Mouse (Mus musculus) embryonic facial prominence, embryonic 11.5 days (tissue): ENCODE measurements around the gene Ebf1. TPM values are rescaled to one million over a fixed set of nuclear protein-coding genes. Genes with fewer than 3 reads are reported as not detected.

Experiments used
- ATAC-seq: fragments of 200-750 bp; cut with Nextera tagmentation; replicated peaks from 2 replicates; pipeline ENCODE4 v1.8.0; 2017; ENCODE audit warnings: low read depth; ENCODE audit not compliant: insufficient number of reproducible peaks, low FRiP score, low TSS enrichment
- DNase-seq: peaks from one replicate; pipeline ENCODE4 v3.0.0-alpha.2; 2015; ENCODE audit warnings: low spot score
- H3K27ac ChIP-seq: fragments of 300-500 bp; sonication (generic); replicated peaks from 2 replicates; pipeline ENCODE4 v1.5.1; 2014; ENCODE audit warnings: mild to moderate bottlenecking, low read depth, low read length, control low read depth
- H3K27me3 ChIP-seq: fragments of 300-500 bp; sonication (generic); 2 replicates; pipeline ENCODE4 v1.6.1; 2014; ENCODE audit warnings: mild to moderate bottlenecking, low read length, moderate library complexity, mixed read lengths; ENCODE audit not compliant: control insufficient read depth, insufficient read depth
- H3K36me3 ChIP-seq: fragments of 300-500 bp; sonication (generic); replicated peaks from 2 replicates; pipeline ENCODE4 v1.6.1; 2014; ENCODE audit warnings: low read depth, mild to moderate bottlenecking, low read length, moderate library complexity, mixed read lengths; ENCODE audit not compliant: control insufficient read depth, insufficient read depth
- H3K4me1 ChIP-seq: fragments of 300-500 bp; sonication (generic); 2 replicates; pipeline ENCODE4 v1.6.1; 2014; ENCODE audit warnings: low read length, mixed read lengths; ENCODE audit not compliant: control insufficient read depth, insufficient read depth
- H3K4me2 ChIP-seq: fragments of 300-500 bp; sonication (generic); 2 replicates; pipeline ENCODE4 v1.6.1; 2014; ENCODE audit warnings: low read depth, mild to moderate bottlenecking, control low read depth, low read length, moderate library complexity
- H3K4me3 ChIP-seq: fragments of 300-500 bp; sonication (generic); 2 replicates; pipeline ENCODE4 v1.5.1; 2014; ENCODE audit warnings: low read depth, low read length, control low read depth
- H3K9ac ChIP-seq: fragments of 300-500 bp; sonication (generic); replicated peaks from 2 replicates; pipeline ENCODE4 v1.6.1; 2014; ENCODE audit warnings: mild to moderate bottlenecking, control low read depth, low read length
- H3K9me3 ChIP-seq: fragments of 300-500 bp; sonication (generic); replicated peaks from 2 replicates; pipeline ENCODE4 v1.6.1; 2016; ENCODE audit warnings: mild to moderate bottlenecking, low read length, inconsistent platforms, mixed read lengths; ENCODE audit not compliant: control insufficient read depth
- WGBS: fragments of 180-500 bp; shearing (Covaris S2); extraction: QIAGEN DNeasy Blood & Tissue Kit; methylation state at CpG from one replicate; pipeline ENCODE4 v1.1.7; 2014; 5-methylcytosine and 5-hydroxymethylcytosine counted together
- polyA plus RNA-seq: library from polyadenylated mRNA; unstranded; fragments of >200 nt; fragmentation: Nextera tagmentation; extraction: Ambion mirVana; gene quantifications from 2 replicates; pipeline ENCODE4 v1.2.1, GENCODE M21; 2014

Ebf1 gene
- polyA plus RNA-seq, 1 experiment from 2014 or later, result 47.9 TPM

DNA sequence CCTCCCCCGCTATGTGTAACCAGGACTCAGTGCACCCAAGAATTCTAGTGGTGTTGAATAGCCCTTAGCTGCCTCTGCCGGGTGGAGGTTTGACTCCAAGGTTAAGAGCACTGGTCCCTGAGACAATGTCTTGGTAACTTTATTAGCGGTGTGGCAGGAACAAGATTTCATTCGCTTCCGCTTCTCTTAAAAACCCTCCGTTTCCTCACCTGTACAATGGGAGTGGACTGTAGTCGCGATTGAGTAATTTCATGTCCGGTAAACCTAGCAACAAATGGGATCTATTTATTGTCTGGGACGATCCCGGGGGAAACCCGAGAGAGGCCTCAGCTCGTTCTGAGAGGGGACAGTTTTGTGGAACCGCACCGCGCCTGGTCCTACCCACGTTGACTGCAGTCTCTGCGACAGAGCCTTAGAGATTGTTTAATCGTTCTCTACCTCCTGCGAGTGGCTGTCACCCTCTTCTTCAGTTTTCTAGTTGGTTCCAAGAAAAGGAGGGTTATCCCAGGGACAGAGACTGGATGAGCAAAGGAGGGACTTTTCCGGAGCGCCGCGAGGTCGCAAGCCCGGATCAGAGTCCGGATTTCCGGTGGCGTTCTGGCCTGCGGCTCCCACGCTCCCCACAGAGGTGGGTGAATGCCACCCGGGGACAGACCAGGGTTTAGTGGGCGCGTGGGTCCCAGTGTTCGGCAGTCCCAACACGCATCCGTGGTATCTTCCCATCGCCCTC, 4.3 kb upstream of the Ebf1 start:
- Histone ChIP-seq H3K27ac (no peak overlapping the region), H3K4me1 (peaks cover 4% of the 10 kb centered on the region), H3K9me3 (no peaks in the 10 kb centered on the region), H3K9ac (peak overlapping the region; percentile 41; the same call in 1 of the 2 replicates), H3K27me3 (peaks cover 21% of the 10 kb centered on the region), H3K4me3 (peak overlapping the region; percentile 29), H3K36me3 (no peaks in the 10 kb centered on the region), H3K4me2 (peak overlapping the region; percentile 56)
- peak; percentile 28 for DNase-seq
- 2% methylated on average over 38 of the region's 38 CpGs for WGBS
- ATAC-seq, result no peak

DNA sequence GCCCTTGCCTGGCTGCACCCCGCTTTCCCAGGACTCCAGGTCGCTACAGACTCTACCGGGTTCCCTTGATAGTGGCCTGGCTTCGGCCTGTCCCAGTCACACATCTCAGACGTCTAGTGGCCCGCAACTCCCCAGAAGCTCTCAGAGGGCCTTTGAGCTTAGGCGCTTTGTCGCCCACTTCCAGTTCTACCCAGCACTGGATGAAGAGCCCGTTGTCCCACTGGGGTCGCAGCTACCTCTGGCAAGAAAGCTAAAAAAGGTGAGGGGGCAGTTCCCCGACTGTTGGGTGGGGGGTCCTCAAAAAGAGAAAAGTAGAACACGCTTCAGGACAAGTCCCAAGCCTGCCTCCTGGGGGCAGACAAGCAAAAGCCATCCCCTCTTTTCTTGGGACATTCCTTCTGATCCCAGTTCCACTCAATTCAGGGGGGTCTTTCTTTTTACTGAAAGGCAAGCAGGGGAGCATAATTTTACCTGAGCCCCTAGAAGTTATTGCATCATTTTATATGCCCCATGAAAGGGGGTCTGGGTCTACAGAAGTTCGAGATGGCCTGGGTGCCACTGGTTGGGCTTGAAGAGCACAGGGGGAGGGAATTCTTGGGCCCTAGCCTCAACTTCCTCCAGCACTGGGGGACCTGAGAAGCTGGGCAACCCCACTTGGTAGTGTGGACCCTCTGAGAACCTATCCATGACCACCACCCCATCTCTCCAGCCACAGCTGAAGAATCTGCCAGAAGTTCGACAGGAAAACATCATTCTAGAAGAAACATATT, 3.5 kb upstream of the Ebf1 start:
- peak overlapping the region; percentile 56 for H3K4me2 ChIP-seq
- H3K9ac ChIP-seq, result peak overlapping the region; percentile 41; the same call in 1 of the 2 replicates
- peaks cover 4% of the 10 kb centered on the region for H3K4me1 ChIP-seq
- no peaks in the 10 kb centered on the region for H3K36me3 ChIP-seq
- peak; percentile 62 for DNase-seq
- H3K27me3 ChIP-seq, result peaks cover 21% of the 10 kb centered on the region
- no peaks in the 10 kb centered on the region for H3K9me3 ChIP-seq
- ATAC-seq, result no peak
- WGBS, result 8% methylated on average over 14 of the region's 14 CpGs
- H3K27ac ChIP-seq, result no peak overlapping the region
- H3K4me3 ChIP-seq, result peak overlapping the region; percentile 29

DNA sequence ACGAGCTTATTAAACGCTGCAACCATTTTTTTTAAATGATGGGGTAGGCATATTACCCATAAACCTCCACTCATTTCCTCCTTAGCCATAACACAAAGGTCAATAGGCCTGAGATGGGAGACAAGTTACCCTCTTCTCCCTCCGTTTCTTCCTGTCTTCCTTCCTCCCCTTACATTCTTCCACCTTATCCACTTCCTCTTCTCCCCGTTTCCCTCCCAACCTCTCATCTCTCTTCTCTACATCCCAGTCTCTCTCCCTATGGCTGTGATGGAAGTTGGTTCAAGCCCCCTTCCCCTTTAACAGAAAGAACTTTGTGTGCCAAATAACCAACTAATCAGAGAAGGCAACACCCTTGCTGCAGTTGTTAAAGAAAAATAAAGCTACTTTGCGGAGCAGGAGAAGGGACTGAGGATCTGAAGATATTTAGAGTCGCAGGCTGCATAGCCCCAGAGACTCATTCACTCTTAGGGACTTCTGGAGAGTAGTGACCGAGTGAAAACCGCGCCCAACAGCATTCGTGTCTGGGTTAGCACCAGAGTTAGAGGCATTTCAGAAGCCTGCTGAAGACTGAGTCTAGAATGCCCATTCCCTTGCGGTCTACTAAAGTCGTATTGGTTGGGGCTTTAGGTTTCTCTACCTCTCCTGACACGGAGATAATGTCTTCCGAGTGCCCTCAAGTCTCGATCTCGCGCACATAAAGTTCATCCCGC, 884 bp upstream of the Ebf1 start:
- Histone ChIP-seq H3K27me3 (peaks cover 23% of the 10 kb centered on the region), H3K9ac (peak overlapping the region; percentile 40), H3K9me3 (no peaks in the 10 kb centered on the region), H3K4me1 (peaks cover 6% of the 10 kb centered on the region), H3K27ac (no peak overlapping the region), H3K4me3 (peak overlapping the region; percentile 67), H3K36me3 (no peaks in the 10 kb centered on the region), H3K4me2 (peak overlapping the region; percentile 81)
- 9% methylated on average over 18 of the region's 18 CpGs for WGBS
- no peak for ATAC-seq
- DNase-seq, result no peak

DNA sequence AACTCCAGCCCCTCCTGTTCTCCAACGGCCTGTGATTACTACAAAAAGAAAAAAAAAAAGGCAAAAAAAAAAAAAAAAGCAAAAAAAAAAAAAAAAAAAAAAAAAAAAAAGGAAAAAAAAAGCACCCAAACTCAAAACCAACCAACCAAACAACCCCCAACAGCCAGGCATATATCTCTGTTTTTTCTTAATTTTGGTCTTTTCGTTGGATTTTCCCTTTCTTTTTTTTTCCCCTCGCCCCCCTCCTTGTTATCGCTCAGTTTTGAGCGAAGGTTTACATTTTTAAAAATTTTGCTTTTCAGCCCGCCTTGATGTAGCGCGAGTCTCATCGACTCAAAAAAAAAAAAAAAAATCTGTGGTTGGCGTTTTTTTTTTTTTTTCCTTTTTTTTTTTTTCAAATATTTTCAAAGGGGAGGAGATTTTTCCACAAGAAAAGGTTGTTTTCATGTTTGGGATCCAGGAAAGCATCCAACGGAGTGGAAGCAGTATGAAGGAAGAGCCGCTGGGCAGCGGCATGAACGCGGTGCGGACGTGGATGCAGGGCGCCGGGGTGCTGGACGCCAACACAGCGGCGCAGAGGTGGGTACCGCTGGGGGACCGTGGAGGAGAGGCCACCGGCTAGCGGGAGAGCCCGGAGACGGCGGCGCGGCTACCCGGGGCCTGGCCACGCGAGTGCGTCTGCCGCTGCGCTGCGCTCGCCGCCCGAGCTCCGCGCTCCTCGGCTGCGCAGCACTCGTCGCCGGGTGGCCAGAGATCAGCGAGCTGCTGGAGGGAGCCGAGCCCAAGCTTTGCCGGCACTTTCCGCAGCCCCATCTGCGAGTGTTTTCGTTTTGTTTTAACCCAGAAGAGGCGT, 843 bp downstream of the Ebf1 start:
- ATAC-seq (peak; percentile 36; the same call in 1 of the 2 replicates), DNase-seq (peak; percentile 77)
- peak overlapping the region; percentile 88 for H3K27ac ChIP-seq
- H3K27me3 ChIP-seq, result peaks cover 18% of the 10 kb centered on the region
- no peaks in the 10 kb centered on the region for H3K36me3 ChIP-seq
- H3K4me2 ChIP-seq, result peak overlapping the region; percentile 81
- H3K9me3 ChIP-seq, result no peaks in the 10 kb centered on the region
- H3K4me3 ChIP-seq, result peak overlapping the region; percentile 67
- peaks cover 5% of the 10 kb centered on the region for H3K4me1 ChIP-seq
- WGBS, result under 1% methylated on average over 45 of the region's 55 CpGs
- H3K9ac ChIP-seq, result peak overlapping the region; percentile 92

DNA sequence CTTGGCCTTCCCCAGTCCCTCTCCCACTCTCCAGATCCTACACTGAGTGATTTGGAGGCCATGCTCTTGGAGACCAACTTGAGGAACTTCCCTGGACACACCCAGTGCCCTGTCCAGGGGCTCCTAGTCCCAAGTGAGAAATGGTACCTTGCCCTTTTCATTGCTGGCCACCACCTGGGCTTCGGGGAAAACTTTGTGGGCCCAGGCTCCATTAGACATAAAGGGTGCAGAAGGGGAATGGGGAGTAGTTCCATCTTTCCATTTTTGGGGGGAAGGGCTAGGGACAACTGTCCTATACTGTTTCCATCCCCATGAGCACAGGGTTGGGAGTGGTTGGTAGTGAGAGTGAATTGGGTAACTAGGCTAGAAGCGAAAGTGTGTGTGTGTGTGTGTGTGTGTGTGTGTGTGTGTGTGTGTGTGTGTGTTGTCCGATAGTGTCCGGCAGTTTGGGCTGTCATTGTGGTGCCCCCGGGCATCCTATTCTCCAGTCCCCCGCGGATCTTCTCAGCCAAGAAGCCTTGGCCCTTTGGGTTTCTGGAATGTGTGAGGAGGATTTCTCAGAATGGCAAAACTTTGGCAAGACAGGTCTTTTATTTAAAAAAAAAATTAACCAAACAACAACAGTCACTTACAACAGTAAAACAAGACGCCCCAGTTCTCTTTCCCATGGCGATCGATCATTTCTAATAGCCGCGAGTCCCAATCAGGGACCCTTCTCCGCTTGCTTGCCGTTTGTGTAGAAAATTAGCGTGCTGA, 2.2 kb downstream of the Ebf1 start:
- H3K36me3 ChIP-seq, result no peaks in the 10 kb centered on the region
- H3K9ac ChIP-seq, result peak overlapping the region; percentile 63
- peaks cover 7% of the 10 kb centered on the region for H3K27me3 ChIP-seq
- H3K9me3 ChIP-seq, result no peaks in the 10 kb centered on the region
- peak overlapping the region; percentile 67 for H3K4me3 ChIP-seq
- under 1% methylated on average over 15 of the region's 15 CpGs for WGBS
- H3K4me2 ChIP-seq, result peak overlapping the region; percentile 63
- ATAC-seq, result no peak
- H3K27ac ChIP-seq, result no peak overlapping the region
- peak; percentile 17 for DNase-seq
- peaks cover 2% of the 10 kb centered on the region; the same call in 1 of the 2 replicates for H3K4me1 ChIP-seq

DNA sequence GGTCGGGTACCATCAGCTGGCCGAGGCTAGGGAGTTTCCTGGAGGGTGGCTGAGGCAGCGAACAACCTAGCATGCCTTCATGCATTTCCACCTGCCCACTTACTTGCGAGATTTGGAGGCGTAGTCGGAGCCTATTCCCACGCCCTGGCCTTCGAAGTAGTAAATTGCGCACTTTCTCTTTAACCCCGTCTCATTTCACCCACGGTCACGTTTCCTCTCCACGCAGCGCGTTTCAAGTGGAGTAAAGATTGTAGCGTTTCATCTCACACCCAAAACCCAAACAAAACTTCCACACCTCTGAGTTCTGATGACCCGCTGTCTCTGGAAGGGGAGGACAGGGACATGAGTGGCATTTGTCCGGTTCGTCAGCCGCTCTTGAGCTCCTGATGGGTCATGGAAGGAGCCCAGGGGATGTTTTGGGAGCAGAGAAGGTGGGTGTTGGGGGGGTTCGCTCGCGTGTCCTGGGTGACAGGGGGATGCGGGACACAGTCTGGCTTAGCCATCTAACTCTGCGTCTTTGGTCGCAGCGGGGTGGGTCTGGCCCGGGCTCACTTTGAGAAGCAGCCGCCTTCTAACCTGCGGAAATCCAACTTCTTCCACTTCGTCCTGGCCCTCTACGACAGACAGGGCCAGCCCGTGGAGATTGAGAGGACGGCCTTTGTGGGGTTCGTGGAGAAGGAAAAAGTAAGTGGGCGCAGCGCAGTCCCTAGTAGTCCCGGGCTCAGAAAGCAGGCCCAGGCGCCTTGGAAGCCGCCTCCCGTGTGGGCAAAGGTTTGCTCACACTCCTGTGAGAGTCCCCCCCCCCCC, 3.0 kb downstream of the Ebf1 start:
- no peaks in the 10 kb centered on the region for H3K9me3 ChIP-seq
- peak; percentile 21 for DNase-seq
- WGBS, result 2% methylated on average over 41 of the region's 41 CpGs
- peak overlapping the region; percentile 63 for H3K9ac ChIP-seq
- no peak for ATAC-seq
- H3K4me3 ChIP-seq, result peak overlapping the region; percentile 67
- H3K36me3 ChIP-seq, result no peaks in the 10 kb centered on the region
- H3K27me3 ChIP-seq, result peaks cover 7% of the 10 kb centered on the region
- H3K27ac ChIP-seq, result no peak overlapping the region; the same call in 1 of the 2 replicates
- H3K4me1 ChIP-seq, result peaks cover 2% of the 10 kb centered on the region; the same call in 1 of the 2 replicates
- H3K4me2 ChIP-seq, result peak overlapping the region; percentile 63
